Mouse (Mus musculus) neural tube, embryonic 15.5 days (tissue): ENCODE results near the gene Zfp972. TPM values are rescaled to one million over a fixed set of nuclear protein-coding genes. Genes with fewer than 3 reads are reported as not detected.
"Not testable (repeated sequence)": the region's sequence is repeated elsewhere in the genome, so short reads cannot be mapped to it uniquely, and the experiment has no call there.

ENCODE experiments used
- ATAC-seq: fragments of 200-750 bp; cut with Nextera tagmentation; 2 replicates; pipeline ENCODE4 v1.8.0; 2017; ENCODE audit warnings: mild to moderate bottlenecking, moderate TSS enrichment, moderate library complexity; ENCODE audit not compliant: low FRiP score
- H3K27ac ChIP-seq: fragments of 300-500 bp; sonication (generic); replicated peaks from 2 replicates; pipeline ENCODE4 v1.5.1; 2015; ENCODE audit warnings: mild to moderate bottlenecking, inconsistent platforms
- H3K27me3 ChIP-seq: fragments of 300-500 bp; sonication (generic); replicated peaks from 2 replicates; pipeline ENCODE4 v1.6.1; 2015; ENCODE audit warnings: inconsistent platforms
- H3K36me3 ChIP-seq: fragments of 300-500 bp; sonication (generic); 2 replicates; pipeline ENCODE4 v1.6.1; 2015; ENCODE audit warnings: inconsistent platforms
- H3K4me1 ChIP-seq: fragments of 300-500 bp; sonication (generic); 2 replicates; pipeline ENCODE4 v1.6.1; 2015; ENCODE audit warnings: inconsistent platforms
- H3K4me2 ChIP-seq: fragments of 300-500 bp; sonication (generic); 2 replicates; pipeline ENCODE4 v1.6.1; 2015; ENCODE audit warnings: inconsistent platforms, mild to moderate bottlenecking, moderate library complexity
- H3K4me3 ChIP-seq: fragments of 300-500 bp; sonication (generic); replicated peaks from 2 replicates; pipeline ENCODE4 v1.5.1; 2015; ENCODE audit warnings: mild to moderate bottlenecking, inconsistent platforms
- H3K9ac ChIP-seq: fragments of 300-500 bp; sonication (generic); replicated peaks from 2 replicates; pipeline ENCODE4 v1.6.1; 2015; ENCODE audit warnings: mild to moderate bottlenecking, inconsistent platforms
- H3K9me3 ChIP-seq: fragments of 300-500 bp; sonication (generic); replicated peaks from 2 replicates; pipeline ENCODE4 v1.6.1; 2016; ENCODE audit warnings: inconsistent platforms
- WGBS: fragments of 180-500 bp; shearing (Covaris S2); methylation state at CpG from one replicate; pipeline ENCODE4 v1.1.7; 2015; ENCODE audit warnings: mixed read lengths; 5-methylcytosine and 5-hydroxymethylcytosine counted together
- polyA plus RNA-seq: library from polyadenylated mRNA; unstranded; fragments of >200 nt; fragmentation: Nextera tagmentation; extraction: Ambion mirVana; gene quantifications from 2 replicates; pipeline ENCODE4 v1.2.1, GENCODE M21; 2015

The Zfp972 gene
- polyA plus RNA-seq = 0.60 TPM in 1 of 2 replicates, not detected in the other

DNA sequence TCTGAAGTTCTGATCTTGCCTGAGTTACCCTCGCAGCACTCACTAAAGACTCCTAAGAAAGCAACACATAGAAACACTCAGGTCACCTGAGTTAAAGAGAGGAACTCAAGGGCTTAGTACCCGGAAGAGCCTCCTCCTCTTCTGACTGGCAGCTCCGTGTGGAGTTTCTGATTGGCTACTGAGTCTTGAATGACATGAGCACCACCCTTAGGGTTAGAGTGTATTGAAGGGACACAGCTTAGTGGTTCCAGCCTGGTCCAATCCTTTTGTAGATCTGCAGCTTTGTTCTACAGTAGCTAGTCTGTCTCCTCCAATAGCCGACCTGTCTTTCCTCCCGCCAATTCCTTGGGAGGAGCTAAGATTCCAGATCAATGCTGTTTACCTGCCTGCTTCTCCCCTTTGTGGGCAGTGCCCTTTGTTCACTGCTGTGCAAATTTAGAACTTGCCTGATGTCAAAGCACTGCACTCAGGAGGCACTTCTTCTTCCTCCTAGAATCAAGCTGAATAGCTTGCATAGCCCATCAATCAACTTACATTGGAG, at the start of gene Zfp972:
Zfp972 (minus strand) TSS at position 51 of the 541 bp plus-strand sequence.
- not testable (repeated sequence) for H3K4me2 ChIP-seq, H3K4me3 ChIP-seq, ATAC-seq, H3K36me3 ChIP-seq, H3K27me3 ChIP-seq, H3K4me1 ChIP-seq, H3K9ac ChIP-seq, H3K27ac ChIP-seq, H3K9me3 ChIP-seq
- WGBS = 79% methylated on average over 4 of the region's 5 CpGs

DNA sequence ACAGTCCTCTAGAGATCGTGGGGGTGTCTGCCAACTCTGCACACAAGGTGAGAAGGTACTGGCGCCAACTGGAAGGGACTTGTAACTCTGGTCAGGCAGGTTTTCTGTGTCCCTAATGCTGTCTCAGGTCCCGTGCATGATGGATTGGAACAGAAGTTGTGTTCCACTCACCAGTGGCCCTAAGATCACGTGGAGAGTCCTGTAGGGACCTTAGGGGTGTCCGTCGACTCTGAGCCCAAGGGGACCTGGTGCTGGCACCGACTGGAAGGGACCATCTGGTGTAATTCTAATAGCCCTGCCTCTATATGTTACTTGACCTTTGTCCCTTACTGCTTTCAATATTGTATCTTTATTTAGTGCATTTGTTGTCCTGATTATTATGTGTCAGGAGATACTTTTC, 49.4 kb upstream of the Zfp972 start:
- 80% methylated on average over 7 of the region's 7 CpGs for WGBS
- not testable (repeated sequence) for H3K4me2 ChIP-seq, H3K36me3 ChIP-seq, H3K4me3 ChIP-seq, H3K9me3 ChIP-seq, ATAC-seq, H3K27ac ChIP-seq, H3K4me1 ChIP-seq, H3K9ac ChIP-seq, H3K27me3 ChIP-seq

DNA sequence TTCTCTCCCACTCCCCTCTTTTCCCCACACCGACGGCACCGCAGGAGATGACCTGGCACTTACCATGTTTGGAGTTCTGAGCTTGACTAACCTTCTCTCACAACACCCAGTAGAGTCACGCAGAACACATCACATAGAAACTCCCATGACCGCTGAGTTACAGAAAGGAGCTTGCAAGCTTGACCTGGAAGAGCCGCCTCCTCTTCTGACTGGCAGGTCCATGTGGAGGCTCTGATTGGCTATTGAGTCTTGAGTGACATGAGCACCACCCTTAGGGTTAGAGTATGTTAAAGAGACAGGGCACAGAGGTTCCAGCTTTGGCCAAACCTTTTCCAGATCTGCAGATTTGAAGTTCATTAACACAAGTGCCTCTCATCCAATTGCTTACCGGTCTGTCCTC, 31.7 kb upstream of the Zfp972 start, which contains the start of gene Gm14326:
Gm14326 (minus strand) TSS at position 153 of the 400 bp plus-strand sequence.
- not testable (repeated sequence) for H3K9me3 ChIP-seq, H3K27ac ChIP-seq, ATAC-seq, H3K4me1 ChIP-seq, H3K27me3 ChIP-seq, H3K36me3 ChIP-seq
- Histone ChIP-seq H3K4me3 (peak within 1 kb of the TSS; percentile 46), H3K4me2 (peak within 1 kb of the TSS; percentile 51), H3K9ac (0 out of 2 replicates have a peak within 1 kb of the TSS, but pooled peaks have one; percentile 45)
- 4% methylated on average over 4 of the region's 7 CpGs for WGBS

DNA sequence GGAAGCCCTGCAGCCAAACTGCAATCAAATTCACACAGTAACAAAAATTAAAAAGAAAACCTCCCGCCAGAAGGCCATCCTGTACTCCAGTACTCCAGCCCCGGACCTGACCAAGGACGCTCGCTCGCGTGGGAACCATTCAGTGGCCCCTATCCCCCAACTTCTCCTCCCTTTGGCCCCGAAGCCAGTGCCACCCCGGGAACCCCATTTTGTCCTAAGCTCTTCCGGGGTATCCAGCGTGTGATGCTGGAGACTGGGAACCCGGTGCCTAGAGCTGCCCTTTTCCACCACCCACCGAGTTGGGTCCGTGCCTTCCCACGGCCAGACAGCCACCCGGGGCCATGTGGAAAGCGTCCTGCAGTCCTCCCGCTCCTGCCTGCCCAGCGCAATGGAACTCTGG, 31.3 kb upstream of the Zfp972 start:
- under 1% methylated on average over 18 of the region's 18 CpGs for WGBS
- H3K9ac ChIP-seq = 0 out of 2 replicates have a peak overlapping the region, but pooled peaks have one; percentile 45
- H3K9me3 ChIP-seq, H3K27me3 ChIP-seq, ATAC-seq, H3K27ac ChIP-seq, H3K4me1 ChIP-seq, H3K36me3 ChIP-seq: not testable (repeated sequence)
- H3K4me2 ChIP-seq = peak overlapping the region; percentile 51
- H3K4me3 ChIP-seq = peak overlapping the region; percentile 46

DNA sequence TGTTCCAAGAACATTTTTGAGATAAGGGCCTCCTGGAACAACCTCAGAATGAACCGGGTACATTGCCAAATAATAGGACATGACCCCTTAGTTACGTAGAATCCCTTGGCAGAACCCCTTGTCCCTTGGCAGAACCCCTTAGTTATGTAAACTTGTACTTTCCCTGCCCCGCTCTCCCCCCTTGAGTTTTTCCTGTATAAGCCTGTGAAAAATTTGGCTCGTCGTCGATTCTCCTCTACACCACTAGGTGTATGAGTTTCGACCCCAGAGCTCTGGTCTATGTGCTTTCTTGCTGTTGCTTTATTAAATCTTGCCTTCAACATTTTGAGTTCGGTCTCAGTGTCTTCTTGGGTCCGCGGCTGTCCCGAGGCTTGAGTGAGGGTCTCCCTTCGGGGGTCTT, 22.1 kb downstream of the Zfp972 start:
- H3K27ac ChIP-seq, H3K27me3 ChIP-seq, H3K4me3 ChIP-seq, H3K4me1 ChIP-seq, ATAC-seq, H3K4me2 ChIP-seq, H3K9ac ChIP-seq, H3K36me3 ChIP-seq, H3K9me3 ChIP-seq: not testable (repeated sequence)
- WGBS = 96% methylated on average over 4 of the region's 12 CpGs

DNA sequence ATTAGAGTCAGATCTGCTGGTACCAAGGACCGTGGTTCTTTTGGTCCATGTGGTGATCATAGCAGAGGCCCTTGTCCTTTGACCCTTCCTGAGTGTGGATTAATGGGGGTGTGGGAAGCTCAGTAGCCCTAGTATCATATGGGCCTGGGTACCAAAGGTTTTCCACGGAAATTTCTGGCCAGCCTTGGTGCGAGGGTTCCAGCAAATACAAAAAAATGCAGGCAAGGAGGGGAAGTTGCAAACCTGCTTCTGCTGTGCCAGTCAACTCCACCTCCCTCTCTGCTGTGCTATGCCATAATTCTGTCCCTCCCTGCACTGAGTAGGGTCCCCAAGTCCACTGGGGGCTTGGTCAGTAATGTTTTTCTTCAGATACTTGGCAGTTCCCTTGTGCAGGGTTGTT, 27.2 kb downstream of the Zfp972 start:
- H3K4me2 ChIP-seq, ATAC-seq, H3K4me3 ChIP-seq, H3K36me3 ChIP-seq, H3K9ac ChIP-seq, H3K4me1 ChIP-seq, H3K27ac ChIP-seq, H3K27me3 ChIP-seq, H3K9me3 ChIP-seq: not testable (repeated sequence)
- WGBS = 89% methylated on average over 2 of the region's 3 CpGs

GRCm38 (mm10) chr2:177897046-177897578, 28.3 kb downstream of the Zfp972 start, which contains the start of gene Gm14327:
Gene Gm14327 (plus strand): TSS chr2:177897096.
- H3K27me3 ChIP-seq, H3K36me3 ChIP-seq, H3K9me3 ChIP-seq, ATAC-seq, H3K4me2 ChIP-seq, H3K4me1 ChIP-seq, H3K4me3 ChIP-seq, H3K9ac ChIP-seq, H3K27ac ChIP-seq: not testable (repeated sequence)
- 50% methylated on average over 11 of the region's 13 CpGs for WGBS

DNA sequence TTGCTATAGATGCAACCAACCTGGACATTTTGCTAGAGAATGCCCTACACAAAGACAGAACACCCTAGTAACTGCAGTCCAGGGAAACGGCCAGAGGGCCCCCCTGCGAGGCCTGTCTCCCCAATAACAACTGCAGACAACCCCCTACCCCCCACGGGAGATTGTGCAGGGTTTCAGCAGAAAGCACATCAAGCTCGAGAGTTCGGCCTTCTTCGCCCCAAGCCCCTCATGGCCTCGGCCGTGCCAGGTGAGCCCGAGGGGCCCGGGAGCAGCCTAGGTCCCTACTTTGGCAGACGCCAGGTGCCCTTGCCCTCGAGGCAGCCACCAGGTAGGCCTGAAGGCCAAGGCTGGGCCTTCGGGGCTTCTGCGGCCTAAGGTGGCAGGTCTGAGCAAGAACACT, 37.7 kb downstream of the Zfp972 start:
- WGBS = 92% methylated on average over 14 of the region's 14 CpGs
- not testable (repeated sequence) for H3K4me1 ChIP-seq, H3K9me3 ChIP-seq, ATAC-seq, H3K36me3 ChIP-seq, H3K4me3 ChIP-seq, H3K4me2 ChIP-seq, H3K27me3 ChIP-seq, H3K27ac ChIP-seq, H3K9ac ChIP-seq

DNA sequence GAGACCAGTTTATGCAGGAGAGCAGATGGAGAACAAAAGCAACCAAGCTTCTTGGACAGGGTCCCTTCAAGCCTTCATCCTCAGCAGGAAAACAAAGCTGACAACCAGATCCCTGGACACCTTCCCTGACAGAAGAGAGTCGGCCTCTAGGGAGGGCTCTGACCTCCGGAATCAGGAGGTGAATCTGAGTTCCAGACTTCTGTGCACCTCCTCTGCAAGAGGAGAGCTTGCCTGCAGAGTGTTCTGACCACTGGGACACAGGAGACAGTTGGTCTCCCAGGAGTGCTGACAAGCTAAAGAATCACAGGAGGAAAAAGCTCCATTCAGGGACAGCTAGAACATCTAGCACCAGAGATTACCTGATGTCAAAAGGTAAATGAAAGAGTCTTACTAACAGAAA, 63.2 kb downstream of the Zfp972 start:
- not testable (repeated sequence) for H3K27me3 ChIP-seq, H3K4me3 ChIP-seq, H3K9ac ChIP-seq, H3K27ac ChIP-seq, H3K4me2 ChIP-seq, ATAC-seq, H3K9me3 ChIP-seq, H3K36me3 ChIP-seq, H3K4me1 ChIP-seq
- 84% methylated on average over 2 of the region's 2 CpGs for WGBS

Other genes starting within 250 kb of the Zfp972 start
- 5.5 and 5.7 TPM in 2 replicates for gene Gm14322, start 166.3 kb downstream of the Zfp972 start, polyA plus RNA-seq
- gene Gm14325, start 85.3 kb downstream of the Zfp972 start, polyA plus RNA-seq = 35.9 and 40.2 TPM in 2 replicates
- 1.0 and 2.7 TPM in 2 replicates for gene Gm14327, start 28.5 kb downstream of the Zfp972 start, polyA plus RNA-seq
- 14.0 and 14.1 TPM in 2 replicates for gene Gm14326, start 31.7 kb upstream of the Zfp972 start, polyA plus RNA-seq
- 11.4 and 11.7 TPM in 2 replicates for gene Zfp971, start 97.7 kb upstream of the Zfp972 start, polyA plus RNA-seq
- 17.0 and 18.4 TPM in 2 replicates for gene Zfp931, start 152.9 kb upstream of the Zfp972 start, polyA plus RNA-seq
- 47.1 and 57.2 TPM in 2 replicates for gene Phactr3, start 193.4 kb upstream of the Zfp972 start, polyA plus RNA-seq